Mouse (Mus musculus) liver, adult 2 months (tissue): ENCODE data around the gene Mff.

Experiments used
- CTCF ChIP-seq: fragments of 200-500 bp; IDR thresholded peaks from 2 replicates; pipeline ENCODE4 v1.5.1; 2011; ENCODE audit warnings: low read depth, low read length, control low read depth
- POLR2A ChIP-seq: fragments of 200-500 bp; IDR thresholded peaks from 2 replicates; pipeline ENCODE4 v1.6.1; 2011; ENCODE audit warnings: low read length, control low read depth; ENCODE audit not compliant: insufficient read depth; ENCODE audit errors: extremely low read depth

DNA sequence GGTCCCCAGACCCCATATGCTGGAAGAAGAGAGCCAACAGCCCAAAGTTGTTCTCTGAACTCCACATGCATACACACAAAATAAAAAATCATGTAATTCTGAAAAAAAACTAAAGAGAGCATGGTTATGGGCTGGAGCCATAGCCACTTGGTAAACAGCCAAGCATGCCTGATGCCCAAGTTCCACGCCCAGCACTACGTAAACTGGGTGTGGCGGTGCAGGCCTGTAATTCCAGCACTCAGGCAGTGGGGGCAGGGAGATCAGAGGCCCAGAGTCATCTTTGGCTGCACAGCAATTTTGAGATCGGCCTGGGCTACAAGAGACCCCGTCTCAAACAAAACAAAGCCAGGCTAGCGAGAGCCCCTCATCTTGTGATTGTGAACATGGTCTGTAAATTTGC, 60.9 kb downstream of the Mff start:
- TF ChIP-seq CTCF (no peak), POLR2A (no peak)
